Mouse (Mus musculus) cerebellum, postnatal 4 days (tissue): ENCODE measurements around the gene Krtap31-2.

Experiments used
- DNase-seq, 2 experiments: peaks; one replicate each; pipeline ENCODE4 v3.0.0; 2022; ENCODE audit warnings: low spot score in 2 of 2, mixed read lengths in 1 of 2

Gene Krtap31-2

DNA sequence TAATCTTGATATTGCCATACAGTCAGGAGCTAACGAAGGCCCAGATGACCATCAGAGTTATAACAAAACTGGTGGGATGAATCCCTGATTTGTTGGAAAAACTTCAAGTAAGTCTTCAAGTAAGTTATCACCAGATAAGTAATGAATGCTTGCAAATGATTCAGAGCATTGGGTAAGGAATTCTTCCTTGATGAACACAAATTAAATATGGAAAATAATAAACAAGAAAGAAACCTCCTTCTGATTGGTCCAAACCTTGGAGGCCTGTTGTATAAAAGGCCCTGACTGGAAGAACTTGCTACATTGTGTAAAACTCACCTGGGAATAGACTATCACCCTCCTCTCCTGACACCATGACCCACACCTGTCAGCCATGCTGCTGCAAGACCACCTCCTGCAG, at the start of gene Krtap31-2:
Krtap31-2 (plus strand) TSS at position 301 of the 400 bp plus-strand sequence.
- DNase-seq, result no peak

DNA sequence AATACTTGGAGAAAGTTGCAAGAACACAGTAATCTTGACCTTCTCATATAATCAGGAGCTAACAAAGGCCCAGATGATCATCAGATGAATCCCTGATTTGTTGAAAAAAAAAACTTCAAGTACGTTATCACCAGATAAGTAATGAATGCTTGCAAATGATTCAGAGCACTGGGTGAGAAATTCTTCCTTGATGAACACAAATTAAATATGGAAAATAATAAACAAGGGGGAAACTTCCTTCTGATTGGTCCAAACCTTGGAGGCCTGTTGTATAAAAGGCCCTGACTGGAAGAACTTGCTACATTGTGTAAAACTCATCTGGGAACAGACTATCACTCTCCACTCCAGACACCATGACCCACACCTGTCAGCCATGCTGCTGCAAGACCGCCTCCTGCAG, 28.5 kb upstream of the Krtap31-2 start, which contains the start of gene Krtap31-1:
Krtap31-1 (plus strand) TSS at position 301 of the 400 bp plus-strand sequence.
- no peak for DNase-seq

DNA sequence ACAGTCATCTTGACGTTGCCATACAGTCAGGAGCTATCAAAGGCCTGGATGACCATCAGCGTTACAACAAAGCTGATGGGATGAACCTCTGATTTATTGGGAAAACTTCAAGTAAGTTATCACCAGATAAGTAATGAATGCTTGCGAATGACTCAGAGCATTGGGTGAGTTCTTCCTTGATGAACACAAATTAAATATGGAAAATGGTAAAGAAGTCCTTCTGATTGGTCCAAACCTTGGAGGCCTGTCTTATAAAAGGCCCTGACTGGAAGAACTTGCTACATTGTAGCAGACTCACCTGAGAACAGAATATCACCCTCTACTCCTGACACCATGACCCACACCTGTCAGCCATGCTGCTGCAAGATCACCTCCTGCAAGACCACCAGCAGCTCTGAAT, 21.6 kb upstream of the Krtap31-2 start, which contains the start of gene Gm11565:
Gm11565 (plus strand) TSS at position 301 of the 400 bp plus-strand sequence.
- DNase-seq, result no peak

DNA sequence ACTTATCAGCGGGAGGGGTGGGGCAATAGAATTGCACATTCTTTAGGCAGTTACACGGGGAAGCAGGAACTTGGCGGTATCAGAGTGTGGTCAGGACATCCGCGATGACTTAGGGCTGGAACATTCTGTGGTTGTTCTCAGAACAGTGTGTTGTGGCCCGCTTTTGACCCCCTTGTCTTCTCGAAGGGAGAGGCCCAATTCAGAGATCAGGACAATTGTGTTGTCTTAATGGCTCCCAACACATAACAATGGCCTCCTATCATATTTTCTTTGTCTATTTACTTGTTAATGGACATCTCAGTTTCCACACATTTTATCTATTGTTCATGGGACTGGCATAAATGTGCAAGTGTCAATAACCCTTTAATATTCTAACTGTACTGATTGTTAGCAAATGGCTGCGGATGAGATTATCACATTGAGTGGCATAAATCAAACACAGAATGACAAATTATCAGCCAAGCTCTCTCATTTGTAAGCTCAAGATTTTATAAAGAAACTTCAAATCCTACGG, 1.7 kb downstream of the Krtap31-2 start:
- DNase-seq, result no peak

DNA sequence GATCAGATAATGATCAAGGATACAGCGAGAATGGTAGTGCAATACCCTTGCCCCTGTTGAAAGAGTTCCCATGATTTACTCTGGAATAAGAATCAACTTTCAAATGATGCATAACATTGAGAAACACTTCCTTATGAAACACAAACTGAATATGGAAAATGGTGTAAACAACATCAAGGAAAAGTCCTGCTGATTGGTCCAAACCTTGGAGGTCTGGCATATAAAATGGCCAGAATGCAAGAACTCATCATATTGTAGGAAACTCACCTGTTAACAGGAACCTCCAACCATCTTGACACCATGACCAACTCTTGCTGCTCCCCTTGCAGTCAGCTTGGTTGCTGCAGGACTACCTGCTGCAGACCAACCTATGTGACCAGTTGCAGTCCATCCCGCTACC, 12.1 kb downstream of the Krtap31-2 start, which contains the start of gene Krtap9-5:
Krtap9-5 (plus strand) TSS at position 301 of the 400 bp plus-strand sequence.
- DNase-seq, result no peak

DNA sequence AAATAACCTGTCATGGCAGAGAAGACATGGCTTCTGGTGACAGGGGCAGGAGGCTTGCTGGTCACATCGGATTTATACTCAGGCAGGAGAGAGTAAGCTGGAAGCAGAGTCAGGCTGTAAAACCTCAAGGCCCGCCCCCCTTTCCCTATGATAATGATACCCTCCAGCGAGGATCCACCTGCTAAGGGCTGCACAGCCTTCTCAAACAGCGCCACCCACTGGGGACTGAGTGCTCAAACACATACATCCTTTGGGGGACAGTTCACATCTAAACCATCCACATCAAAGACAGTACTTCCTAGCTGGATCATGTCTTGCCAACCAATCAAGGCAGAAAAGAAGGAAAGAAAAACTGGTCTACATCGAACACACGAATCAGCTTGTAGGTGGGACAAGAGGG, 28.1 kb downstream of the Krtap31-2 start:
- no peak for DNase-seq

DNA sequence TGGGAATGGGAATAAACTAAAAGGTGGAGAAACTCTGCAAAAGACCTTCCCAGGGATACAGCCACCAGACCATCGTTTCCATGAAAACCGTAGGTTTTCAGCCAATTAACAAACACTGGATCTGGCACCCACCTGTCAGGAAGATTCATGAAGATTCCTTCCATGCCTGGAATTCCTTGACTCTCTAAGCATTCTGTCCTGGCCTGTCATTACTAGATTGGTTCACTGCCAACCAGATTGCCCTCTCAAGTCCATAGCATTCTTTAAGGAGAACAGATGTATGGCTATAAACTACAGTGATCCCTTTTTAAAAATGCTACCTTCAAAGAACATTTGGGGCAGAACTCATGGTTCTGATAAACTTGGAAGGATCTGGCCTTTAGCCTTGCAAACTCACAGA, 29.9 kb downstream of the Krtap31-2 start:
- DNase-seq, result no peak

DNA sequence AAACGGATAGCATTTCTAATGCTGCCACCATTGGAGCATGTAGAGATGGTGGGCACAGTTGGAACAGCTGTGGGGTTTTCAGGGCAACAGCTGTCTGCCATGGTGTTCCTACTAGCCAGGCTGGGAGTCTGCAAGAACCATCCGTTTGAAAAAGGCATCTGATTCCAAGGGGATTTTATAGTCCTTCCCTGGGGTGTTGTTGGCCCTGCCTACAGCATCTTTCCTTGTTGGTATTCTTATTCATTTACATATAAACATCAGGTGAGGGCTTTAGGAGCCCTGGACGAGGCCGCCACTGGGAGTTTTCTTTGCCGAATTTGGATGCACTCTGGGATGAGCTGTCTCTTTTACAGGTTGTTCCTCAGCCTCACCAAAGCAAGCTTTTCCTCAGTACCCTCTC, 42.9 kb downstream of the Krtap31-2 start, which contains the start of gene Krtap29-1:
Krtap29-1 (minus strand) TSS at position 101 of the 400 bp plus-strand sequence.
- no peak for DNase-seq

DNA sequence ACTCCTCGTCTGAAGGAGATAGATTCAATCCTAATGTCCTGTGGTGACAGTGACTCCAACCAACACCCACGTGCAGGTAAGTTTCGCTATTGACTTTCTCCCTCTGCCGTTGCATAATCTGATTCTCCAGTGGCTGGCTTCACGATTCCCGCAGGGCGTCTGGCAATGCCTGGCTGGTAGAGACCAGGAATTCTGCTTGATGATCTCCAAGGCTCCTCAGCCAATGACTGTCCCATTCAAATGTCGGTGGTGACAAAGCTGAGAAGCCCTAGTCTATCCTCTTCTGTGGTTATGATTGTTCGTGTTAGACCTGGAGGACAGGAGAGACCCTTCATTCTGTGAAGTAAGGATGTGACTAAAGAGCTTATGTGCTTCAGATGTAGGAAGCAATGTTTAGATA, 46.6 kb downstream of the Krtap31-2 start:
- no peak for DNase-seq

DNA sequence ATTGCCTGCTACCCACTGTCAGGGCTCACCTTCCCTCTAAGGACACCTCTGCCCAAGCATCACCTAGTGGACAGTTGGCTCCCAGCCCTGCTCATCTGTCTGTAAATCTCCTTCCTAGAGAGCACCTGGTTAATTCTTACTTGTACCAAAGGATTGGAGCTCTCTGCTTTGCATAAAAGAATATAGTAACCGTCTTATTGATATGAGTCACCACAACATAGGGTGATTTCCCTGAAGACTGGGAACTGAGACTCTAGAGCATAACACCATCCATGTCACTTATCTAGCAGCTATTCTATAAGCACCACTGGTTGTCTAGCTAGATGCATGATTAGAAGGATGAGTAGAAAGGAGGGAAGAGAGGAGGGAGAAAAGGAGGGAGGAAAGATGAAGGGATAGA, 47.4 kb downstream of the Krtap31-2 start:
- no peak for DNase-seq

DNA sequence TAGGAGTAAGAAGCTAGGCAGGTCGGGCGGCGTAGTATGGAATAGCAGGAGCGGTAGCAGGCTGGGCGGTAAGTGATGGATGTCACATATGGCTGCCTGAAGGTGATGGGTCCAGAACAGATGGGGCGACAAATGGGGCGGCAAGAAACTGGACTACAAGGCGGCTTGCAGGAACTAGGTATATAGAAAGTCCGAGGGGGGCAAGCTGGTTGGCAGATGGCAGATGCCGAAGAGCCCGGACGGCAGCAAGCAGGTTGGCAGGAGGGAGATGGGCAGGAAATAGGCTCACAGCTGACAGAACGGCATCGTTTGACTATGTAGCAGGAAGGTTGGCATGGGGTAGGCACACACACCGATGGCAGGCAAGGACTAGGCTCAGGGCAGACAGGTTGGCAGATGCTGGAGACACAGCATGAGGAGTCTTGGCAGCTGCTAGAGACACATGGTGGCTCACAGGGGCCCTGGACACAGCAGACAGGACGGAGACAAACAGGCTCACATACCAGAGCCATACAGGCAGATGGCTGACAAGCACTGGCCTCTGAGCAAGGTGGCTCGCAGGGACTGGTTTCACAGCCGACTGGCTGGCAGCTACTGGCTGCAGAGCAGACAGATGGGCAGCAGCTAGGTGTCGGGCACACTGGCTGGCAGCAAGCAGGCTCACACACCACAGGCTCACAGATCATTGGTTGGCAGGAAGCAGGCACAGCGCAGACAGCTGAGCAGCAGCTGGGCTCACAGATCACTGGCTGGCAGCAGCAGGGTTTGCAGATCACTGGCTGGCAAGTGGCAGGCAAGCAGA, 49.4 kb downstream of the Krtap31-2 start:
- DNase-seq, result peak; percentile 22 to 50

DNA sequence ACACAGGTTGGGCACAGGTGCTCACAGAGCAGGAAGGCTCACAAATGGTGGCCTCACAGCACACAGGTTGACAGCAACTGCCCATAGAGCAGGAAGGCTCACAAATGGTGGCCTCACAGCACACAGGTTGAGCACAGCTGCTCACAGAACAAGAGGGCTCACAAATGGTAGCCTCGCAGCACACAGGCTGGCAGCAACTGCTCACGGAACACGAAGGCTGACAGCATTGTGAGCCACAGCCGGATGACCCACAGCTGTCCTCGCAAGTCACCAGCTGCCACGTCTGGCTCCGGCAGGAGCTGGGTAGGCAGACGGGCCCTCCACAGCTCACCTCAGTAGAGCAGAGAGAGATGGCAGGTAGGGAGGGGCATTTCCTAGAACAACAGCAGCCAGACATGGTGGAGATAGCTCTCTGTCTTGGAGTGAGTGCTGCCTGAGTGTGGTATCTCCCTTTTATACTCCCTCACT, 50.1 kb downstream of the Krtap31-2 start, which contains the start of gene Krtap16-1:
Krtap16-1 (minus strand) TSS at position 418 of the 468 bp plus-strand sequence.
- no peak for DNase-seq
